ENCODE assay signal across 37 mouse cellular contexts in genomic region chr5:107650427-107650826, GRCm38 (mm10). TPM values are rescaled to one million over a fixed set of nuclear protein-coding genes. Genes with fewer than 3 reads are reported as not detected.
A peak's percentile ranks its signal among the peaks of the same experiment; 100 is the strongest.
DNase-seq lines count a peak whose midpoint lies in the region; ATAC-seq and TF ChIP-seq lines count a peak whose summit lies in the region.
"Had no signal": no experiment of that assay in that cellular context is flagged by ENCODE, and none has a peak within 500 bp of the region (broad histone marks: within the 10 kb centered on the region; RNA-seq: fewer than 3 reads in every experiment).

No protein-coding gene starts in this region.

- no peak overlapping the region for H3K4me3 ChIP-seq in small intestine, adult 2 months (ENCODE audit: low read depth, low read length)
- H3K4me3 ChIP-seq in midbrain, embryonic 16.5 days (ENCODE audit: low read depth, low read length): no peak overlapping the region
- H3K4me3 ChIP-seq in kidney, adult 2 months (ENCODE audit: insufficient read depth, low read depth, low read length): no peak overlapping the region
- H3K4me3 ChIP-seq: embryonic facial prominence, embryonic 13.5 days; forebrain, embryonic 10.5 days; gastrocnemius, adult 2 months; heart, embryonic 13.5 days; hindbrain, embryonic 10.5 days; hindbrain, embryonic 15.5 days; intestine, embryonic 15.5 days; limb, embryonic 10.5 days; limb, embryonic 15.5 days; liver, embryonic 13.5 days; midbrain, embryonic 10.5 days; midbrain, embryonic 15.5 days; myocyte; stomach, embryonic 15.5 days had no signal

- no peaks in the 10 kb centered on the region; the same call in 1 of the 2 replicates for H3K4me1 ChIP-seq in small intestine, adult 2 months (ENCODE audit: control insufficient read depth, insufficient read depth, insufficient read length, low read length)
- no peaks in the 10 kb centered on the region for H3K4me1 ChIP-seq in midbrain, embryonic 16.5 days (ENCODE audit: control insufficient read depth, insufficient read depth, low read length)
- H3K4me1 ChIP-seq in kidney, adult 2 months (ENCODE audit: control insufficient read depth, insufficient read depth, low read length): no peaks in the 10 kb centered on the region
- H3K4me1 ChIP-seq: embryonic facial prominence, embryonic 13.5 days; forebrain, embryonic 10.5 days; heart, embryonic 13.5 days; hindbrain, embryonic 10.5 days; hindbrain, embryonic 15.5 days; intestine, embryonic 15.5 days; limb, embryonic 10.5 days; limb, embryonic 15.5 days; midbrain, embryonic 10.5 days; midbrain, embryonic 15.5 days; stomach, embryonic 15.5 days had no signal

- peak overlapping the region; percentile 13; the same call in 1 of the 2 replicates for H3K27ac ChIP-seq in small intestine, adult 2 months (ENCODE audit: insufficient read depth, low read depth, low read length)
- H3K27ac ChIP-seq in midbrain, embryonic 16.5 days (ENCODE audit: low read length): no peak overlapping the region
- no peak overlapping the region for H3K27ac ChIP-seq in kidney, adult 2 months (ENCODE audit: insufficient read depth, low read depth, low read length)
- H3K27ac ChIP-seq: embryonic facial prominence, embryonic 13.5 days; forebrain, embryonic 10.5 days; gastrocnemius, adult 2 months; heart, embryonic 13.5 days; hindbrain, embryonic 10.5 days; hindbrain, embryonic 15.5 days; intestine, embryonic 15.5 days; kidney, postnatal 0 days; limb, embryonic 10.5 days; limb, embryonic 15.5 days; liver, embryonic 13.5 days; macrophage; midbrain, embryonic 10.5 days; midbrain, embryonic 15.5 days; stomach, embryonic 15.5 days had no signal

- WGBS in small intestine, adult 2 months: 80% methylated on average over 1 of the region's 1 CpGs
- WGBS in midbrain, embryonic 16.5 days: 100% methylated on average over 1 of the region's 1 CpGs
- 95% methylated on average over 1 of the region's 1 CpGs for WGBS in kidney, adult 2 months

- H3K27me3 ChIP-seq in small intestine, adult 2 months (ENCODE audit: control insufficient read depth, insufficient read depth, low read length): no peaks in the 10 kb centered on the region
- no peaks in the 10 kb centered on the region for H3K27me3 ChIP-seq in midbrain, embryonic 16.5 days (ENCODE audit: control insufficient read depth, insufficient read depth, low read depth, low read length)
- no peaks in the 10 kb centered on the region for H3K27me3 ChIP-seq in kidney, adult 2 months (replicated peaks; ENCODE audit: control insufficient read depth, insufficient read depth, low read length)
- H3K27me3 ChIP-seq: embryonic facial prominence, embryonic 13.5 days; heart, embryonic 13.5 days; hindbrain, embryonic 15.5 days; intestine, embryonic 15.5 days; limb, embryonic 15.5 days; liver, embryonic 13.5 days; midbrain, embryonic 15.5 days; stomach, embryonic 15.5 days had no signal

- no peak for TF ChIP-seq POLR2A in small intestine, adult 2 months (IDR thresholded peaks at IDR 0.05; ENCODE audit: low read depth, low read length)
- no peak for TF ChIP-seq POLR2A in kidney, adult 2 months (IDR thresholded peaks at IDR 0.05; ENCODE audit: low read depth, low read length)

- H3K36me3 ChIP-seq in small intestine, adult 2 months (ENCODE audit: control insufficient read depth, insufficient read depth, low read length): no peaks in the 10 kb centered on the region
- H3K36me3 ChIP-seq in midbrain, embryonic 16.5 days (ENCODE audit: control insufficient read depth, insufficient read depth, low read length): no peaks in the 10 kb centered on the region
- no peaks in the 10 kb centered on the region for H3K36me3 ChIP-seq in kidney, adult 2 months (ENCODE audit: control insufficient read depth, insufficient read depth, low read length)
- H3K36me3 ChIP-seq: hindbrain, embryonic 15.5 days; intestine, embryonic 15.5 days; liver, embryonic 13.5 days; midbrain, embryonic 10.5 days; midbrain, embryonic 15.5 days; stomach, embryonic 15.5 days had no signal

- H3K4me2 ChIP-seq in midbrain, embryonic 16.5 days (ENCODE audit: low read length): no peak overlapping the region
- H3K4me2 ChIP-seq: embryonic facial prominence, embryonic 13.5 days; heart, embryonic 13.5 days; hindbrain, embryonic 15.5 days; intestine, embryonic 15.5 days; limb, embryonic 15.5 days; liver, embryonic 13.5 days; midbrain, embryonic 15.5 days; stomach, embryonic 15.5 days had no signal

- TF ChIP-seq CTCF in small intestine, adult 2 months (IDR thresholded peaks at IDR 0.05; ENCODE audit: extremely low read depth, insufficient read length, insufficient replicate concordance, low read depth, low read length): no peak
- TF ChIP-seq CTCF in kidney, adult 2 months (conservative IDR thresholded peaks at IDR 0.05; ENCODE audit: insufficient read depth, insufficient read length, low read depth, low read length): no peak

- peak; percentile 80 for ATAC-seq in activated CD4-positive, CD25-positive, alpha-beta regulatory T cell, adult 4 months
- ATAC-seq in megakaryocyte, adult 5-6 weeks (ENCODE audit: poor library complexity, severe bottlenecking): peak; percentile 55
- no peak for ATAC-seq in midbrain, embryonic 16.5 days
- ATAC-seq: forebrain, embryonic 16.5 days; intestine, embryonic 15.5 days; lung, postnatal 0 days; midbrain, embryonic 15.5 days had no signal

- no peak overlapping the region for H3K9ac ChIP-seq in midbrain, embryonic 16.5 days (ENCODE audit: low read depth, low read length)
- H3K9ac ChIP-seq: embryonic facial prominence, embryonic 13.5 days; heart, embryonic 13.5 days; hindbrain, embryonic 15.5 days; intestine, embryonic 15.5 days; limb, embryonic 15.5 days; liver, embryonic 13.5 days; midbrain, embryonic 15.5 days; stomach, embryonic 15.5 days had no signal

- no peaks in the 10 kb centered on the region for H3K9me3 ChIP-seq in midbrain, embryonic 16.5 days (replicated peaks; ENCODE audit: control insufficient read depth, low read length, poor library complexity, severe bottlenecking)
- H3K9me3 ChIP-seq: embryonic facial prominence, embryonic 13.5 days; forebrain, embryonic 10.5 days; heart, embryonic 13.5 days; hindbrain, embryonic 10.5 days; hindbrain, embryonic 15.5 days; intestine, embryonic 15.5 days; limb, embryonic 10.5 days; limb, embryonic 15.5 days; liver, embryonic 13.5 days; midbrain, embryonic 10.5 days; midbrain, embryonic 15.5 days; stomach, embryonic 15.5 days had no signal

- DNase-seq in thymus, postnatal 25 days: peak; percentile 33
- DNase-seq in thymus, postnatal 10 days (ENCODE audit: low spot score in 2 of 2): no peak
- DNase-seq in kidney, adult 2 months: no peak
- no peak for DNase-seq in ovary, postnatal 36 days (ENCODE audit: low spot score)
- DNase-seq: adrenal gland, adult 2 months; cerebellum, adult 8-10 months; cerebellum, postnatal 25 days; gastrocnemius, adult 2 months; gastrocnemius, postnatal 36 days; heart, postnatal 14 days; kidney, adult 8-10 months; layer of hippocampus, adult 9-11 months; liver, embryonic 13.5 days; lung, adult 18-20 months; right cerebral cortex, adult 18-20 months; right cerebral cortex, postnatal 4 days; thymus, postnatal 36 days had no signal

RNA-seq across cellular contexts. Expression of gene Glmn, which starts 52.7 kb away (rescaled TPM):
- 10 to 100 TPM; 22.3 to 25.8 TPM for polyA plus RNA-seq in activated CD4-positive, CD25-positive, alpha-beta regulatory T cell, adult 4 months (2017; shearing (Covaris generic))
- total RNA-seq in megakaryocyte, adult 5-6 weeks (2015): 6.0 and 6.6 TPM in 2 replicates
- total RNA-seq in megakaryocyte, adult 5-6 weeks (2017): 2.8 and 3.9 TPM in 2 replicates
- 0.22 TPM in 1 of 2 replicates, not detected in the other for polyA plus RNA-seq in small intestine, adult 2 months (2012; rRNA removed)
- polyA plus RNA-seq in midbrain, embryonic 16.5 days (2015; fragmentation: Nextera tagmentation; extraction: Ambion mirVana): 39.8 and 40.4 TPM in 2 replicates
- 0.78 and 0.91 TPM in 2 replicates for polyA plus RNA-seq in kidney, adult 2 months (2012; rRNA removed)

RNA-seq across cellular contexts. Expression of gene Rpap2, which starts 53.3 kb away (rescaled TPM):
- polyA plus RNA-seq in activated CD4-positive, CD25-positive, alpha-beta regulatory T cell, adult 4 months (2017; shearing (Covaris generic)): 10 to 100 TPM; 33.6 to 34.1 TPM
- 8.2 and 10.1 TPM in 2 replicates for total RNA-seq in megakaryocyte, adult 5-6 weeks (2015)
- total RNA-seq in megakaryocyte, adult 5-6 weeks (2017): 9.9 and 11.7 TPM in 2 replicates
- 0.24 and 0.35 TPM in 2 replicates for polyA plus RNA-seq in small intestine, adult 2 months (2012; rRNA removed)
- 26.2 and 26.4 TPM in 2 replicates for polyA plus RNA-seq in midbrain, embryonic 16.5 days (2015; fragmentation: Nextera tagmentation; extraction: Ambion mirVana)
- 3.0 and 3.3 TPM in 2 replicates for polyA plus RNA-seq in kidney, adult 2 months (2012; rRNA removed)

Comparison
In these comparisons a context has a peak if more than half of its experiments do, and no peak if none do; other contexts are left out.
1. RNA of gene Glmn, which starts 52.7 kb away (polyA plus RNA-seq): 39.8 to 40.4 TPM in midbrain, embryonic 16.5 days and 22.3 to 25.8 TPM in activated CD4-positive, CD25-positive, alpha-beta regulatory T cell, adult 4 months; 0.78 to 0.91 TPM in kidney, adult 2 months and 0.22 TPM in small intestine, adult 2 months; every median in the first group is over 10 times any median in the second.